Mouse (Mus musculus) urinary bladder, postnatal 10 days (tissue): ENCODE data around the gene Tmem184c.

Source experiments
- DNase-seq: peaks from one replicate; pipeline ENCODE4 v3.0.0; 2022; ENCODE audit warnings: low spot score

The Tmem184c gene

DNA sequence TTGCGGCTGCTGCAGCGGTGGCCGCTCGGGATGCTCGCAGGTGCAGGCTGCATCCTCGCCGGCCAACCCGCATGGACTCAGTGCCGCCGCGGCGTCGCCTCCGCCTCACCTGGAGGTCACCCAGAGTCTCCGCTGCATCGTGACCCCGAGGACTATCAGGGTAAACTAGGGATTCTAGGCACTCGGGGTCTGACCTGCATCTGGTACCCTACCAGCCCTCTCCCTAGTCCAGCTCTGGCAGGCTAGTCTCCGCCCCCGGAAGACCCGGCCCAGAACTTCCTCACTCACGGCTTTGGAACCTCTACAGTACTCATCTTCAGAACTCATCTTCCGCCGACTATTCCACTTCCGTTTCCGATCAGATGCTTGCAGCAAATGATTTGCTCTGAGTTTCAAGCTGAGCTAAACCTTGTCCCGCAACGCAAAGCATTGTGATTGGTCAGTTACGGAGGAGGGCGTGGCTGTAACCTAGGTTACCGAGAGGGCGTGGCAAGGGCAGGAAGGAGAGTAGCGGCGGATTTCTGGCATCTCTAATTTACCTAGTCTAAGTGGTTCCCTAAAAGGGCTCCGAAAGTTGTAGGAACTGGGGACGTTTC, at the start of gene Tmem184c:
Gene Tmem184c, minus strand, starts transcription at position 325 of the 596 bp plus-strand sequence.
- peak; percentile 92 for DNase-seq

DNA sequence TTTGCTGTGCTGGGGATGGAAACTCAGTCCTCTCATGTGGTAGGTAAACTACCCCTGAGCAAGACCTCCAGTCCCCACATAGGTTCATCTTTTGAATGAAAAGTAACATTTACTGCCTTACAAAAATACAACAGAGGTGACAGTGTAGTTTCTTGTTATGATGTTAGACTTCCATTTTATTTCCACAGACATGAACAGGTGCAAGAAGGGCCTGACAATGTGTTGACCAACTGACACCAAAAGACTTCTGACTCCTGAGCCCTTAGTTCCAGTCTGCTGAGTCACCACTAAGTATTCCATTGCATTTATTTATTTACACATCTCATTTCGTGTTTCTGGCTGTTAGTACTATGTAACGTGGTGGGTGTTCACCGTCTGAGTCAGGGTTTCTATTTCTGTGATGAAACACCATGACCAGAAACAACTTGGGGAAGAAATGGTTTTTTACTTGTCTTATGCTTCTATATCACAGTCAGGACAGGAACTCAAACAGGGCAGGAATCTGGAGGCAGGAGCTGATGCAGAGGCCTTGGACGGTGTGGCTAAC, 49.1 kb upstream of the Tmem184c start:
- DNase-seq, result no peak

DNA sequence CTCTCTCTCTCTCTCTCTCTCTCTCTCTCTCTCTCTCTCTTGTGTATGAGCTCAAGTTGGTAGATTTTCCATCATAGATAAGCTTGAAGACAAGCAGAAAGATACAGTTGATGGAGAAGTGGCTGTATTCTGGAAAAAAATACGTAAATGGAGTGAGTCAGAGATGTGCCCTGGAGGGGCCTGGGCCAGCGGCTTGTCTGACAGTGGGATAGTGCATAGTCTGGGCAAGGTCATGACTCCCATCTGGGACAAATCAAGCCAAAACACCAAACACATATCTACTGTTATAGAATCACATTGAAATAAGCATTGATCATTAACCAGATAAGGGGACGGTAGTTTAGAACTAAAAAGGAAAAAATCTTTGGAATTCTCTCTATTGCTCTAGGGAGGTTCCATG, 47.9 kb upstream of the Tmem184c start:
- no peak for DNase-seq

DNA sequence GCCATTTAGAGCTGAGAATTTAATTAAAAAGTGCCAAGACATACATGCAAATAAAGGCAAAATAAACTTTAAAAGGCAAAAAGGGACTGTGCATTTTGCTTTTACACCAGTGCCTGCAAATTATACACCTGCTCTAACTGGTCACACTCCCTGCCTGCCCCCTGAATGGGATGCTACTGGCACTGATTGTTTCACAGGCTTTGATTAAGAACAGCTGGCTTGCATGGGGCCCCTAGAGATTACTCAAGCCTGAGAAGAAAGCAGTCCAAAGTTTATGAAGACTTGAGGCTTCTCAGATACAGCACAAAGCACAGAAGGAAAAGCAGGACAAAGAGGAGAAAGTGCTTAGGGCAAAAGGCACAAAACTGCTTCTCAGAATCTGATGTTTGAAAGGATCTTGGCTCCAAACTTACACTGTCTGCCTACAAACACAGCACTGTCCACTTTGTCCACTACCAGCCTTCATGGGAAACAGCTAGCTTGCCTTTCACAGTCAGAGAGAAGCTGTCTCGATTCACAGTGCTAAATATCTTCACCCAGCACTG, 40.2 kb upstream of the Tmem184c start:
- DNase-seq, result no peak

DNA sequence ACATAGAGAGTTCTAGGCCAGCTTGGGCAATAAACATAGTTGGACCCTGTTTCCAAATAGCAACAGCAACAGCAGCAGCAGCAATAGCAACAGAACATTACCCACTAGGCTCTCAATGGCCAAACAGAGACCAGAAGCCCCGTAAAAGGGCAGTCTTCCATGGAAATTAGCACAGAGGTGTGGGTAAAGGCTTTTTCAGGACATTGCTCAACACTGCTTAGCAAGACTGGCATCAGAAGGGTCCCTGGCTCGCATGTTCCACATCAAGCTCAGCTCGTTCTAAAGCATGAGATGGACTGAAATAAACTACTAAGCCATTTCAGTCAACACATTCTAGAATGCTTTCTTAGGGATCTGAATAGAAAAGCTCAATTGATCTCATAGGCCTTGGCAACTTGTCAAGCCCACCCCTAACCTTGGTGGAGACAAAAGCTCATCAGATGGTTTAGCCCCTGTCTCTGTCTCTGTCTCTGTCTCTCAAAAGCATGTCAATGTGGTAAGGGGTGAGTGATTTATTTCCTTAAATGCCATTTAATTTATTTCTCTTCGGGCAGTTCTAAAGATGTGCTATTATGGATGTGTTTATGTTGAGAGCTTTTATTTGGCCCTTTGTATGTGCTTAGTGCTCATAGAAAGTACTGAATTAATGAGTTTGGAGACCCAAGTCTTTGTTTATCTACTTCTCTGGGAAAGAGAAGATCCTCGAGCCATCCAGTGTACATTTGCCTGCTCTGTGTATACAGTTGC, 29.8 kb upstream of the Tmem184c start:
- no peak for DNase-seq

DNA sequence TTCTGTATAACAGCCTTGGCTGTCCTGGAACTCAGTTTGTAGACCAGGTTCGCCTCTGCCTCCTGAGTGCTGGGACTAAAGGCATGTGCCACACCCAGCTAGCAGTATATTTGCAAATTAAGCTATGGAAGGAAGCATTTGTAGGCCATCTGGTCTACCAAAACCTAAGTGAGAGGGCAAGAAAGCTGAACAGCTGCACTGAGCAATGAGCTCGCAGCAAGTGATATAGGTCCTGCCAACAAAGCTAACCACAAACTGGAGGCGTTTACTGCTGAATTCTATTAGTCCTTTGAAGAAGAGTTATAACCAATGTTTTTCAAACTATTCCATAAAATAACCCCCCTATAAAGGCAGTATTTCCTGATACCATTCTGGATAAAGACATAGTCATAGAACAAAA, 27.1 kb upstream of the Tmem184c start:
- no peak for DNase-seq

DNA sequence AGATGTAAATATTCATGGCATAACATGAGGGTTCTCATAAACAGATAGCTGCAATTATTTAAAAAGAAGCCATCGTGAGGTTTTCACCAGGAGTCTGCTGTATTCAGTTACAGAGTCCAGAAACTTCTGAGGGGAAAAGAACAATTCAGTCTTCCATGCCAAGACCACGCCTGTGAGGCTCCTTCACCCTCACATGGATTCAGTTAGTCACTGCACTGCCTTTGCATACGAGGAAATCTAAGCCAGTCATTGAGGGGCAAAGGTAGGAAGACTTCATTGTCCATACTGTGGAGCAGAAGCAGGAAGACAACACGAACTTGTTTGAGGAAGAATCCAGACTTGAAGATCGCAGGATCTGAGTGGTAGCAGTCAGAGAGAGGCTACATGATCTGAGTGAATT, 23.5 kb upstream of the Tmem184c start:
- no peak for DNase-seq

DNA sequence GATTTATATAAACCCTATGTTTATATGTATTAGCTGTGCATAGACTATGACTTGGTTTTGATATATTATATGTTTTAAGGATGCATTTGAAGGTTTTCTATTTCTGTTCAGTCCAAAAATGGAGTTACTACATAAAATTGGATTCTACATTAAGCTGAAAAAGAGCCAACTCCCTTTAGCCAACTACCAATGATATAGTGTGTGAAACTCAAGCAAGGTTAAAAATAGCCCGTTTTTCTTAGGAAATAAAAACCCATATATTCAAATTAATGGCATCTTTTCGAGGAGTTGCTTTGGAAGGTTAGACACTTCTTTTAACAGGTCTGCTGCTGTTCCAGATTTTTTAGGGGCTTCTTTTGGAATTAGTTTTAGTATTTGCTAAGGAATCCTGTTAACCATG, 22.7 kb upstream of the Tmem184c start:
- no peak for DNase-seq

DNA sequence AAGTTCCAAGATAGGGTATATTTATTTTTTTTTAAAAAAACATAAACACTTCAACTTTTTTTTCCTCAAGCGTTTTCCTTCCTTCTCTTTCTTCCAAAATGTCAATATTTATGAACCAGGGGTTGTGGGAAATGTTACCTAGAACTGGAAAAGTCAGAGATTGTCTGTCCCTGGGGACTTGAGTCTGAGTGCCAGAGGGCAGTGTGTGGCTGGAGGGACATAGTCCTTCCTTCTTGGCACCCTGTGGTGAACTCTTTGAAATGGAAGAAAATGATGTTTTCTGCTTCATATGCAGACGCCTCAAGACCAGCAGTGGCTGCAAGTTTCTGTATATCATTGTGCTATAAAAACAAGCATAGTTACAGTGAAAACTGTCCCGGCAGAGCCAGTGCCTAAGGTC, 20.2 kb upstream of the Tmem184c start:
- no peak for DNase-seq

DNA sequence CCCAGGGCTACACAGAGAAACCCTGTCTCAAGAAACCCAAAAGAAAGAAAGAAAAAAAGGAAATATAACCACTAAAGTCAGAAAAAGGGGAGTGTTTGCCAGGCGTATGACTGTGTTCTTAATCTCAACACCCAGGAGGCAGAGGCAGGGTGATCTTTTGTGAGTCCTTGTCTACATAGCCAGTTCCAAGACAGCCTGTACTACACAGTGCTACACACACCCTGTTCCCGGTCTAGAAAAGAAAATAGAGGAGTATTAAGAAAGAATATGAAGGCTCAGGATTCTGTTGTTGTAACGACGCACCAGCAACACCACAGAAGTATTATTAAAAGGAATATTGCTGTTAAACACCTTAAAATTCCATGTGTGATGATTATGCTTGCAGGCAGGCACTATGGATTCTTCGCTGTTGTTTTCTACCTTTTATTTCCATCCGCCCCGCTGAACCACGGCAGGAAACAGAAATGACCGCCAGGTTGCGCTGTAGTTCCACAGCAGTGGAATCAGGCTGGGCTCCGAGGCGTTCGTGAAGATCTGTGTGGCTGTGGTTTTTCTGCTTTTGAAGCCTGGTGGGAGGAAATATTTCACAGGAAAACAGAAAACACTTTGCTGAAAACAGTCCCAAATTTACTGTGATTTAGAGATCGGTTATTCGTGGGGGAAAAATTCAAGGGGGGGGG, 19.5 kb upstream of the Tmem184c start:
- peak; percentile 47 for DNase-seq

DNA sequence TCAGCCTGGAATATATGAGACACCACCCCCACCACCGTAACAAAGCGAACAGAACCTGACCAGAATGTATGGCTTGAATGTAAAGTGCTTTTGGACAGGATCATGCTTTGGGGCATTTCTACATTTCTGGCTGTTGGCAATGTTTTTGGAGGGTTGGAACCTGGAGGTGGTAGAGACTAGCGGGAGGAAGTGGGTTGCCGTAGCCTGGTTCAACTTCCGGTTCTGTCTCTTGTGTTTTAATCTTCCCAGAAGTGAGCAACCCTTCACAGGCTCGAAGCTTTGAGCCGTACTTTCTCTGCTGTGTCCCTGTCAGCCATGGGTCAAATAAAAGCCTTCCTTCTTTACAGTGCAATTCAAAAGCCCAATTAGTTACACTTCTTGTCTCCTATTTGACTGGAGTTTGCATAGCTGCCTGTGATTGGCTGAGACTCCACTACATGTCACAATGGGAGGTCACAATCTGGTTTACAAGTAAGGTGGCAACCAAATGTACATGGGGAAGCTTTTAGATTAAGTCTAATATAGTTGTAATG, 13.2 kb upstream of the Tmem184c start:
- no peak for DNase-seq

DNA sequence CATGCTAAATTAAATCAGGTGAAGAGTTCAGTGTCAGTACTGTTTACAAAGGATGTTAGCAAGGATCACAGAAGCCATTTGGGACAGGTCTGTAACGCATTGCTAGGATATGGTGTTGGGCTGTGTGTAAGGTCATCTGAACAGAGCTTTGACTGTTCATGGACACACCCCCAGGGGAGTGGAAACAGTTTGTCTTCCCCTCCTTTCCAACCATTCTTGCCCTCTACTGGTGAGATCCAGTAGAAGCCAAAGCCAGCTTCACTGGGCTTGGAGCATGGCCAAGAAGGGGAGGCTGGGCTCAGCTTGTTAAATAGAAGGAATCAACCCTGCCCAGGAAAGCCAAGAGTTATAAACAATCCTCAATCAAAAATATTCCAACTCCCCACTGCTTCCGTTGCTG, 7.4 kb upstream of the Tmem184c start:
- no peak for DNase-seq

DNA sequence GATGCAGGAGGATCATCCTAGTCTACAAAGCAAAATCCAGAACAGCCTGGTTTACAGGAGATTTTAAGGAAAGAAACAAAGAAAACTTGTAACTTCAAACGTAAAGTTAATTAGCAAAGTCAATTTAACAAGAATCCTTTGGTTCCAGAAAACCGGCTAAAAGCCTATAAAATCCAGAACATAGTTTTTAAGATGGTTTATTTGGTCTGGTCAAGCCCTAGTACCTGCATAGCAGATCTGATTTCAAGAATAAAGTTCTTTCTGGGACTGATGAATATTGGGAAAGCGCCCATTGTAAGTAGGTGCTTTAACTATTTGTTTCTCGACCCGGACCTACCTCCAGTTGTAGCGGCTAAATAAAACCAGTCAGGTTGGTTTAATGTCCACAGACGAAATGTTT, 877 bp downstream of the Tmem184c start:
- DNase-seq, result no peak

DNA sequence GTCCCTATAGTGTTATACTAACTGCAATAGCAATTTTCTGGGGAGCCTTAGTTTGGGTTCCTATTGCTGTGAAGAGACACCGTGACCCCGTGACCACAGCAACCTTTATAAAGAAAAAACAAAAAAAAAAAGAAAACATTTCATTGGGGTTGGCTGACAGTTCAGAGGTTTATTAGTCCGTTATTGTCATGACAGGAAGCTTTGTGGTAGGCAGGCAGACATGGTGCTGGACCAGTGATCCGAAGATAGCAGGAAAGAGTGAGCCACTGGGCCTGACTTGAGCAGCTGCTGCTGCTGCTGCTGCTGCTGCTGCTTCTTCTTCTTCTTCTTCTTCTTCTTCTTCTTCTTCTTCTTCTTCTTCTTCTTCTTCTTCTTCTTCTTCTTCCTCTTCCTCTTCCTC, 26.3 kb downstream of the Tmem184c start:
- no peak for DNase-seq

DNA sequence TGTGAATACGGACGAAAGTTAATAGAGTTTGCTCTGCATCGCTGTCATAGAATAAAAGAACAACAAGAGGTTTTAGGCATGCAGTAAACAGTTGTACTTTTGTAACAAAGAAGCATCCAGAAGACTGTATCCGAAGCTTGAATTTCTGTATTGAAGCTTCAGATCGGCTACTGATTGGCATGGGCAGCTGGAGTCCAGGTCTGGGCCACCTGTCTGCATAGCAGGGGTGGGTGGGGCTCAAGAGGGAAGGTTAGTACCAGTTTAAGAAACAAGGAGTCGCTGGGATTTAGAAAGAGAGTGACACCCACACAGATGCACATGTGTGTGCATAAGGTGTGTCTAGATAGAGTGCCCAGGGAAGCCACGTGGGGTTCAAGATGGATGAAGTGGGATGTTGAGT, 32.8 kb downstream of the Tmem184c start:
- DNase-seq, result no peak

DNA sequence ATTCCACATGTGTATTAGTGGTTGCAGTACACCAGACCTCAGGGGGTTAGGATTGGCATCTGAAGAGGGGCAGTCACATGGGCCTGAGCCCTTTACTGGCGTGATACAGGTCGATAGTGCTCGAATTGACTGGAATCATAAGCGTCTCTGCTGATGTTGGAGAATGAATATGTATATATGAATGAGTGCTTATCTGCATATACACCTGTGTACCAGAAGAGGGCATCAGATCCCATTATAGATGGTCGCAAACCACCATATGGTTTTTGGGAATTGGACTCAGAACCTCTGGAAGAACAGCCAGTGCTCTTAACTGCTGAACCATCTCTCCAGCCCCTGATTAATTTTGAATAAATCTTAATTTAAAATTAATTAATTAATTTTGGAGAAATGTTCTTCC, 36.3 kb downstream of the Tmem184c start:
- no peak for DNase-seq

DNA sequence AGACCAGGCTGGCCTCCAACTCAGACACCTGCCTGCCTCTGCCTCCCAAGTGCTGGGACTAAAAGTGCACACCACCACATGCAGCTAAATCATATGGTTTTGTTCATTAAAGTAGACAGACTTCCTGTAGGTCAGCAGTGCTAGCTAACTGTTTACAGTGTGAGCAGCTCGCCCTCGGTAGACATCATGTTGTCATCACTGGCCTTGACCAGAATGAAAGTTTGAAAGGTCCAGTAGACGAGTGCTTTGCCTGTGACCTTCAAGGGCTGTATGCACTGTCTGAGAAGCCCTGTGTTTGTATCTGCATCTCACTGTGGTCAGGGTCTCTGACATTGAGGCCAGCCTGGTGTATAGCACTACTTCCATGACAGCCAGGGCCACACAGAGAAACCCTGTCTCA, 49.1 kb downstream of the Tmem184c start:
- no peak for DNase-seq

DNA sequence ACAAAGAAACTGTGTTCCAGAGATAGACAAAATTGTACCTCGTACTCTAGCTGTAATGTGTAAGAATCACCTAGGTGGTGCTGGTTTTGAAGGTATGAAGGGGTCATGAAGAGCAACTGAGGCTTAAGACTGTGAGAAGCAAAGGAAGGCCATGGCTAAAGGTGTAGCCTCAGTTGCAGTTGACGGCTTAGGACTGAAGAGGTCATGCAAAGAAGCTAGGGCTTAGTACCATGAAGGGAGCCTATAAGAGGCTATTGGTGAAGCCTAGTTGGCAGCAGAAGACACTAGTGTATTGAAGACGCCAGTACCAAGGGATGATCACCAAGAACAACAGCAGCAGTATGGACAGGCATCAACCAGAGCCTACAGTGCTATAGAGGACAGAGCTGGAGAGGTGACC, 58.0 kb downstream of the Tmem184c start:
- DNase-seq, result no peak

DNA sequence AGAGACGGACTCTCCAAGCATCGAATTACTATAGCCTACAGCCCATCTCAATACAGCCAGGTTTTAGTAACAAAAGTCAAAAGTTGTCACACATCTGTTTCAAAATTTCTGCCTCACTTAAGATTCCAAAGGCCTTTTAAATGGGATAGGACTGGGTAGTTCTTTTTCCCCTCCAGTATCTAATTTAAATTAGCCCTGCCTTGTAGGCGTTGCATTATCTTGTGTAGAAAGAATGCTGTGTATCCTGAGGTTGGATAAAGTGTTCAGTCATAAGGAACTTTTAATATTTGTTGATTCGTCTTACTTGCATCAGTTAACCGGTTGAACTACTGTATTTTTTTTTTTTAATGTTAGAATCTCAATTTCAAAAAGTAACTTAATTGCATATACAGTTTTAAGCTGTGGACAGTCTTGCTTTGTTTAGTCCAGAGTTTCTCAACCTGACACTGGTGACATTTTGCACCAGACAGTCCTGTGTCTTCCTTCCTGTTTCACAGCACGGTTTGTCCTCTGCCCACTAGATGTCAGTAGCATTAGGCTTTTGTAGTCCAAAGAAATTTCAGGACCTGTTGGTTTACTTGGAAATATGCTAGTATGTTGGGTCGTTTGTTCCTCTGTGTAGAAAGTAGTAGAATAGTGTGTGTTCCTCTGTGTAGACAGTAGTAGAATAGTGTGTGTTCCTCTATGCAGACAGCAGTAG, 60.5 kb downstream of the Tmem184c start:
- DNase-seq, result no peak

DNA sequence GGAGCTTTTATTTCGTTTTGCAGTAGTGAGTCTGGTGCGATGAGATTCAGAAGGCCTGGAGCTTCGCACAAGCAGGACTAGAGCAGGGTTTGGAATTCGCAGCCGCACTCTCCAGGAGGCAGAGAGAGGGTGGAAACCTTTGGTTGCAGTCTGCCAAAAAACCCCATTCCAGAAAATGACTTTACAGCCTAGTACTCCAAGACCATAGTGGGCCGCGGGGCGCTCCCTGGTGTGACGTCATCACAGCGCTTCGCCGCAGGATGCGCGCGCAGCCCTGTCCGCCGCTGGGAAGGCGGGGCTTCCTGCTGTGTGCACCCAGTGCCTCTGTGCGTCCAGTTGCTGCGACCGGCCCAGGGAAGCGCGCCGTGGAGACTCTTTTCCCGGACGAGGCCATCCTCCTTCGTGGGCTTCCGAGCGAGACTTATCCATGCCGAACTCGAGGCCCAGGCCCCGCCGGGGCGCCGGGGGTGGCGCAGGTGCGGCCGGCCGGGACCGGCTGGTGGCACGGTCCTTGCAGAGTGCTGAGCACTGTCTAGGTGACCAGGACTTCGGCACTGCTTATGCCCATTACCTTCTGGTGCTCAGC, 61.3 kb downstream of the Tmem184c start, which contains the start of gene Prmt9:
Gene Prmt9, plus strand, starts transcription at position 277 of the 586 bp plus-strand sequence.
- DNase-seq, result peak; percentile 81
